Mouse (Mus musculus) liver, embryonic 16.5 days (tissue): ENCODE data around the gene Dennd2c. TPM values are rescaled to one million over a fixed set of nuclear protein-coding genes. Genes with fewer than 3 reads are reported as not detected.
A peak's percentile ranks its signal among the peaks of the same experiment; 100 is the strongest.
"Not testable (repeated sequence)": the region's sequence is repeated elsewhere in the genome, so short reads cannot be mapped to it uniquely, and the experiment has no call there.

Source experiments
- ATAC-seq: fragments of 200-750 bp; cut with Nextera tagmentation; 2 replicates; pipeline ENCODE4 v1.8.0; 2017; ENCODE audit warnings: low read depth, mild to moderate bottlenecking, moderate number of reproducible peaks, moderate library complexity
- H3K27ac ChIP-seq: fragments of 300-500 bp; sonication (generic); 2 replicates; pipeline ENCODE4 v1.5.1; 2014; ENCODE audit warnings: mild to moderate bottlenecking, low read length
- H3K27me3 ChIP-seq: fragments of 300-500 bp; sonication (generic); 2 replicates; pipeline ENCODE4 v1.6.1; 2014; ENCODE audit warnings: low read depth, low read length, mixed read lengths; ENCODE audit not compliant: control insufficient read depth, insufficient read depth
- H3K36me3 ChIP-seq: fragments of 300-500 bp; sonication (generic); 2 replicates; pipeline ENCODE4 v1.6.1; 2014; ENCODE audit warnings: mild to moderate bottlenecking; ENCODE audit not compliant: control insufficient read depth, insufficient read depth
- H3K4me1 ChIP-seq: fragments of 300-500 bp; sonication (generic); 2 replicates; pipeline ENCODE4 v1.6.1; 2014; ENCODE audit warnings: low read depth, low read length, mixed read lengths; ENCODE audit not compliant: control insufficient read depth
- H3K4me2 ChIP-seq: fragments of 300-500 bp; sonication (generic); 2 replicates; pipeline ENCODE4 v1.6.1; 2014; ENCODE audit warnings: low read depth, low read length, mixed read lengths
- H3K4me3 ChIP-seq: fragments of 300-500 bp; sonication (generic); 2 replicates; pipeline ENCODE4 v1.5.1; 2014; ENCODE audit warnings: low read depth, mild to moderate bottlenecking, low read length
- H3K9ac ChIP-seq: fragments of 300-500 bp; sonication (generic); 2 replicates; pipeline ENCODE4 v1.6.1; 2014; ENCODE audit warnings: low read depth, low read length
- H3K9me3 ChIP-seq: fragments of 300-500 bp; sonication (generic); replicated peaks from 2 replicates; pipeline ENCODE4 v1.6.1; 2016; ENCODE audit warnings: low read length; ENCODE audit not compliant: control insufficient read depth
- WGBS: fragments of 180-500 bp; shearing (Covaris S2); extraction: QIAGEN DNeasy Blood & Tissue Kit; methylation state at CpG from one replicate; pipeline ENCODE4 v1.1.7; 2014; ENCODE audit not compliant: insufficient replicate concordance; 5-methylcytosine and 5-hydroxymethylcytosine counted together
- polyA plus RNA-seq: library from polyadenylated mRNA; unstranded; fragments of >200 nt; fragmentation: Nextera tagmentation; extraction: Ambion mirVana; gene quantifications from 2 replicates; pipeline ENCODE4 v1.2.1, GENCODE M21; 2015

Gene Dennd2c
- polyA plus RNA-seq, 1 experiment from 2014 or later = 7.8 TPM

DNA sequence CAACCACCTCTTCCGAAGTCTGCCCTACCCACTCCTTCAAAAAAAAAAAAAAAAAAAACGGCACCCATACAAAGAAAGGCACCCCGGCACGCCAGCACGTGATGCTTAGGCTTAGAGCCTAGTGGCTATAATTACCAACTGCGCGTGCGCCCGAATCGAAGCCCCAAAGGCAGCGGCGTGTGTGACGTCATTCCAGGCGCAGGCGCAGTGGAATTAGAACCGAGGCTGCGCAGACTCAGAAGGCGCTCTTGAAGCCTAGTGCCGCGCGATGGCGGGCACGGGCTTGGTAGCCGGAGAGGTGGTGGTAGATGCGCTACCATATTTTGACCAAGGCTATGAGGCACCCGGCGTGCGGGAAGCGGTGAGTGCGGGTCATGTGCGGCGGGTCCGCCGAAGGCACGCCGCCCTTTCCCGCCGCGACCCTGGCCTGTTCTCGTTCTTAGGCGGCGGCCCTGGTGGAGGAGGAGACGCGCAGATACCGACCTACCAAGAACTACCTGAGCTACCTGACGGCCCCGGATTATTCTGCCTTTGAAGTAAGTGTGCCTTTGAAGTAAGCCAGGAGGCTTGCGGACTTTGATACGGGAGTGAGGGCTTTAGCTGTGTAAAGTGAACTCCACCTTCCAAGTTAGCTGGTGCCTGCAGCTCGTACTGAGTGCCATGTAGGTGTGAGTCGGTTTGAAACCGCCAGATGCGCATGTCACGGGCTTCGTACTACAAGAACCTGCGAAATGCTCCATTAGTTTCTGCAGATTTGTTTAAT lies 69.3 kb downstream of the Dennd2c start, which contains the start of gene Bcas2:
TSS of gene Bcas2 (plus strand) at position 151 of the 763 bp plus-strand sequence.
- H3K4me2 ChIP-seq = peak within 1 kb of the TSS; percentile 84
- peak within 1 kb of the TSS; percentile 91 for H3K9ac ChIP-seq
- H3K27me3 ChIP-seq = no peaks in the 10 kb centered on the region
- H3K9me3 ChIP-seq = no peaks in the 10 kb centered on the region
- H3K4me1 ChIP-seq = peaks cover 22% of the 10 kb centered on the region
- H3K4me3 ChIP-seq = peak within 1 kb of the TSS; percentile 88
- peak within 1 kb of the TSS; percentile 86 for H3K27ac ChIP-seq
- H3K36me3 ChIP-seq = peaks cover 29% of the 10 kb centered on the region
- peak; percentile 93 for ATAC-seq
- WGBS = under 1% methylated on average over 56 of the region's 56 CpGs

DNA sequence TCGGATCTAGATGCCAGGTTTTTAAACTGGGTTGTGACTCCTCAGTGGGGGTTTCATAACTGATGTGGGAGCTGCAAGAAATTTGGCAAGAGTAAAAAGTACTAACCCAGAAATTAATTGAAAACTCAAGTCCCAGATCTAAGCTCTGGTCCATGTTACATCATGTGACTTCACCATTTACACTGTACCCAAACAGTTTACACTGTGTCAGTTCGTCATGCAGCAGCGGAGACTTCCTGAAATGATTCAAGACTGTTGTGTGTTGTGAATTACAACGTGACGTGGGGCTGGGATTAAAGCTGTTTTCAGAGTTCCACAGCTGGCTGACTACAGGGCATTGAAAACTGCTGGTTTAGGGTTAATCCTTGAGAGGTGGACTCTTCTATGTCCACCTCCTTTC lies 70.2 kb downstream of the Dennd2c start:
- H3K9me3 ChIP-seq = no peaks in the 10 kb centered on the region
- no peaks in the 10 kb centered on the region for H3K27me3 ChIP-seq
- 10% methylated on average over 5 of the region's 5 CpGs for WGBS
- peak overlapping the region; percentile 84 for H3K4me2 ChIP-seq
- H3K4me1 ChIP-seq = peaks cover 24% of the 10 kb centered on the region
- H3K9ac ChIP-seq = peak overlapping the region; percentile 91
- peaks cover 36% of the 10 kb centered on the region for H3K36me3 ChIP-seq
- peak overlapping the region; percentile 88 for H3K4me3 ChIP-seq
- ATAC-seq = no peak
- peak overlapping the region; percentile 64 for H3K27ac ChIP-seq

DNA sequence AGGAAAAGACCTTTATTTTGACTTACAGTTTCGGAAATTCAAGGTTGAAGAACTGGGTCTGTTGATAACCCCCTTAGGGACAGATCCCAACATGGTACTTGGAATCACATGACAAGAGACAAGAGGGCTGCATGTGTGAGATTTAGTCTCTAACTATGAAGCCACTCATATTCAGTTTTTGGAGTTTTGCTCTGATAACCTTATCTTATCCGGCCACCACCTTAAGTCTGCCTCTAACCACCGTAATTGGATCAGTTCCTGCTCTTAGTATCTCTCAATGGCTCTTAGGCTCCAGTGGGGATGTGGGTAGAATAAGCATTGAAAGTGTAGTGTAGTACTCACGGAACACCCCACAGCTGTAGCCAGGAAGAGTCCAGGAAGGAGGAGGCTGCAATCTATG lies 74.3 kb downstream of the Dennd2c start:
- 28% methylated on average over 4 of the region's 4 CpGs for WGBS
- ATAC-seq = peak; percentile 83

DNA sequence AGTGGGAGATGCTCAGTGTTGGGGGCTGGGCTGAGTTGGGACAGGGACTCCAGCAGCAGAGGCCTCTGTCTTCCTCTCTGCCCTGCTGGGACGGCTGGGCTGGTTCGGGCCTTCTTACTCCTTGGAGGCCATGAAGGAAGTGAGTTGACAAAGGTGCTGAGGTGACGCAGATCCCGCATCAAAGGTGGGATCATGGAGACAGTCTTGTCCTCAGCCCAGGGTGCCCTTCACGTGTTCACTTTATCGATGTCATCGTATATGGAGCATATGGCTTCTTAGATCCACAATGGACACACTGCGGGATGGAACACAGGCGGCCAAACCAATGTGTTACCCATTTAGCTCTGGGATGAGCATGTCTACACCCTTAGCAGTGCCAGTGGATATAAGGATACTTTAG lies 77.1 kb downstream of the Dennd2c start:
- H3K4me3 ChIP-seq = no peak overlapping the region
- H3K4me1 ChIP-seq = peaks cover 11% of the 10 kb centered on the region
- ATAC-seq = no peak
- H3K27ac ChIP-seq = no peak overlapping the region
- no peaks in the 10 kb centered on the region for H3K27me3 ChIP-seq
- H3K9me3 ChIP-seq = no peaks in the 10 kb centered on the region
- WGBS = 92% methylated on average over 9 of the region's 9 CpGs
- no peak overlapping the region for H3K4me2 ChIP-seq
- peaks cover 41% of the 10 kb centered on the region for H3K36me3 ChIP-seq
- H3K9ac ChIP-seq = no peak overlapping the region

More for the DNA sequence above, 74.3 kb downstream of the Dennd2c start:
- Histone ChIP-seq H3K4me3 (no peak overlapping the region), H3K36me3 (peaks cover 49% of the 10 kb centered on the region), H3K4me2 (peak overlapping the region; percentile 48), H3K9me3 (no peaks in the 10 kb centered on the region), H3K27me3 (no peaks in the 10 kb centered on the region), H3K4me1 (peaks cover 20% of the 10 kb centered on the region), H3K27ac (peak overlapping the region; percentile 69; the same call in 1 of the 2 replicates), H3K9ac (no peak overlapping the region)

DNA sequence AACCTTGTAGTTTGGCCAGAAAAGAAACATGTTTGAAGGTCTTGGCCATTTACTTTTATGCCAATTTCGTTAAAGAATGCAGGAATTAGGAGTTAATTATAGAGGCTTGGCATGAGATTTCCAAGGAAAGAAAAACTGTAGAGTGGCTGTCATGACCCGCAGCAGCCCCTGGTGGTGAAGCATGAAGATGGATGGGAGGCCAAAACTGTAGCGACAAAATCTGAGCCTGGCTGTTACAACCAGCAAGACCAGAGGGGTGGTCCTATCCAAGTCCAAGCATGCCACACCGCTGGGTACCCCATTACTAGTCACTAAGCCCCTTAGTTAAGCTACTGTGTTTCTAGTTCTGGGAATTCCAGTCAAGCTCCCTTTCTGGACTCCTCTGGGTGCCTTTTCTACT lies 78.8 kb downstream of the Dennd2c start:
- Histone ChIP-seq H3K27ac (no peak overlapping the region), H3K9me3 (no peaks in the 10 kb centered on the region), H3K4me3 (no peak overlapping the region), H3K36me3 (peaks cover 26% of the 10 kb centered on the region), H3K9ac (no peak overlapping the region), H3K4me1 (peaks cover 6% of the 10 kb centered on the region), H3K4me2 (no peak overlapping the region), H3K27me3 (no peaks in the 10 kb centered on the region)
- 50% methylated on average over 4 of the region's 4 CpGs for WGBS
- ATAC-seq = no peak

DNA sequence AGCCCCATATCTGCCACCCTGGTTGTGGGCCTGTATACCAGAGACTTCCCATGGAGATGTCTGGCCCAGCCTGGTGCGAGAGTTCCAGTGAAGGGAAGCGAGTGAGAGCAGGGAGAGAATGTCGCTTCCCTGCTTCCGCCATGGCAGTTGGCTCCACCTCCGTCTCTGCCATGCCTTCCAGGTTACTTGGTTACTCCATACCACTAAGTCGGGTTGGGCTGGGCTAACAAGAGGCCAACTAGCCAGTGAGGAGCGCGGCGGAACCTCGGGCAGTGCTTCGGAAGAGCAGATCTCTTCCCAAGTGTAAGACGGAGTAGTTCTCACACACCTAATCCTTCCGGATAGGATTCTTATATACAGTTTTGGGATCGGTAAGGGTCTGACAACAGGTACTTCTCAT lies 80.4 kb downstream of the Dennd2c start:
- H3K9me3 ChIP-seq = no peaks in the 10 kb centered on the region
- no peak overlapping the region for H3K27ac ChIP-seq
- H3K4me3 ChIP-seq = no peak overlapping the region
- H3K27me3 ChIP-seq = no peaks in the 10 kb centered on the region
- ATAC-seq = no peak
- peaks cover 13% of the 10 kb centered on the region for H3K36me3 ChIP-seq
- no peak overlapping the region for H3K4me2 ChIP-seq
- WGBS = 81% methylated on average over 14 of the region's 14 CpGs
- no peaks in the 10 kb centered on the region; the same call in 1 of the 2 replicates for H3K4me1 ChIP-seq
- H3K9ac ChIP-seq = no peak overlapping the region

DNA sequence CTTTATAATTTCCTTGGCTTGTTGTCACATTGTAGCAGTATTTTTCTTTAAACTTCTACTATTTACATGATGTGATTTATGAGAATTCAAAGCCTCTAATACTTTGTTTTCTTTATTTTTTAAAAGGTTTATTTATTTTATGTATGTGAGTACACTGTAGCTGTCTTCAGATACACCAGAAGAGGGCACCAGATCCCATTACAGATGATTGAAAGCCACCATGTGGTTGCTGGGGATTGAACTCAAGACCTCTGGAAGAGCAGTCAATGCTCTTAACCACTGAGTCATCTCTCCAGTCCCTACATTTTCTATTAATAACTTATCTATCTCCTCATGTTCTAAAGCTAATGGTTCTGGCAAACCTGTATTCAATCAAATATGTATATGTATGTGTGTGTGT lies 82.1 kb downstream of the Dennd2c start:
- H3K36me3 ChIP-seq, H3K9me3 ChIP-seq, H3K4me1 ChIP-seq, H3K4me2 ChIP-seq, H3K9ac ChIP-seq, H3K27ac ChIP-seq, ATAC-seq, H3K4me3 ChIP-seq, H3K27me3 ChIP-seq: not testable (repeated sequence)

DNA sequence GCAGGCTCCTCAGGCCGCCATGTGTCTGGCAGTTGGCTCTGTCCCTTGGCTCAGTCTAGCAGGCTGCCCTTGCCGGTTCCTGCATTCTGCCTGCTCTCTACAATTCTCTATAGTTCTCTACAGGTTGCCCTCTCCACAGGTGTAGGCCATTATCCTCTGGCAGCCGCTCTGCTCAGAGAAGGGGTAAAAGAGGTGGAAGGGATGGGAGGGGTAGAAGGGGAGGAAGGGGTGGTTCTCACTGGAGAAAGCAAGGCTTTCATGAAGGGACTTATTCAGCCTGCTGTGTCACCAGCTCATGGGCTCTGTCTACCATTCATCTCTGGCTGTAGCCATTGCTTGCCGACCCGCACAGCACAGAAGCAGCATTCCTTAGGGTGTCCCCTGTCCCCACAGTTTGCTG lies 86.0 kb downstream of the Dennd2c start:
- H3K36me3 ChIP-seq = no peaks in the 10 kb centered on the region
- H3K27ac ChIP-seq = no peak overlapping the region
- no peaks in the 10 kb centered on the region for H3K9me3 ChIP-seq
- no peaks in the 10 kb centered on the region for H3K4me1 ChIP-seq
- ATAC-seq = no peak; the same call in 1 of the 2 replicates
- no peak overlapping the region for H3K9ac ChIP-seq
- H3K27me3 ChIP-seq = no peaks in the 10 kb centered on the region
- 81% methylated on average over 5 of the region's 5 CpGs for WGBS
- H3K4me3 ChIP-seq = no peak overlapping the region
- no peak overlapping the region for H3K4me2 ChIP-seq

DNA sequence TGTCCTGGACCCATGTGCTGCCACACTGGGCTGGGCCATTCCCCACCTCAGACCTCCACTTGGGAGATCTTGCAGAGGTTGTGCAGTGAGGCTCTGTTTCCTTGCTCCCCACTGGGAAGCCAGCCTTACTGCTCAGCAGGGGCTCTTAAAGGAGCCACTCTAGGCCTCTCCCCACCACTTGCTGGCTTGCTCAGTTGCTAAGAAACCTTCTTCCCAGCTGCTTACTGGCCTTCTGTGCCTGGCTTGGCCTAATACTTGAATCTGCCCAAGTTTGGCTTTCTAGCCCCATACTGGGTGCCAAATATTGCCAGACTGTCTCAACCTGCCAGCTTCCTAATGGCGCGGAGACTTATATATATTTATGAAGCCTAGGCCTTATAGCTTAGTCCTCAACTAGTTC lies 86.5 kb downstream of the Dennd2c start:
- H3K4me3 ChIP-seq = no peak overlapping the region
- 94% methylated on average over 2 of the region's 2 CpGs for WGBS

More for the DNA sequence above, 86.5 kb downstream of the Dennd2c start:
- no peak for ATAC-seq
- H3K27ac ChIP-seq = no peak overlapping the region
- no peak overlapping the region for H3K9ac ChIP-seq
- no peak overlapping the region for H3K4me2 ChIP-seq
- no peaks in the 10 kb centered on the region for H3K36me3 ChIP-seq
- H3K27me3 ChIP-seq = no peaks in the 10 kb centered on the region
- H3K9me3 ChIP-seq = peaks cover 3% of the 10 kb centered on the region
- no peaks in the 10 kb centered on the region for H3K4me1 ChIP-seq
